Mouse (Mus musculus): ENCODE measurements around the gene Sell.
"Not testable (repeated sequence)": the region's sequence is repeated elsewhere in the genome, so short reads cannot be mapped to it uniquely, and the experiment has no call there.

The Sell gene

DNA sequence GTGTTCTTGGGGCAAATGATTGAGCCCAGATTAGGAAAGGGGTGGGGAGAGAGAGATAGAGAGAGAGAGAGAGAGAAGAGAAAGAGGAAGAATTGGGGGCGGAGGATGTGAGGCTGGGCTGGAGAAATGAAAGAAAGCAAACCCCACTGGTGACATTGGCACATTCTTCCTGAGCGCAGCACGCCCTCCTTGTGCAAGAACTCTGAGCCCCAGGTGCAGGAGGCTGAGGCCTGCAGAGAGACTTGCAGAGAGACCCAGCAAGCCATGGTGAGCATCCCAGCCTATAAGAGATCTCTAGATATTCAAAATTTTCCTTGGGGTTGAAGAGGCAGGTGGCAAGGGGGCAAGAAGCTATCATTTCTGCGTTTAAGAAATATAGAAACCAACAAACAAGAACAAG lies at the start of gene Sell:
Sell (plus strand) TSS at position 58 of the 400 bp plus-strand sequence.
- DNase-seq (ENCODE audit: extremely low spot score, low spot score), result no peak

GRCm38 (mm10) chr1:164014616-164015015 lies 47.2 kb upstream of the Sell start:
- no peak for DNase-seq (ENCODE audit: extremely low spot score, low spot score)

GRCm38 (mm10) chr1:164018221-164018896 lies 43.4 kb upstream of the Sell start:
- DNase-seq (ENCODE audit: extremely low spot score, low spot score), result no peak

- DNase-seq (ENCODE audit: extremely low spot score, low spot score), result no peak
Observed at GRCm38 (mm10) chr1:164019789-164020188, 42.0 kb upstream of the Sell start.

GRCm38 (mm10) chr1:164020746-164021145 lies 41.0 kb upstream of the Sell start:
- not testable (repeated sequence) for DNase-seq (ENCODE audit: extremely low spot score, low spot score)

GRCm38 (mm10) chr1:164022106-164022505 lies 39.7 kb upstream of the Sell start:
- not testable (repeated sequence) for DNase-seq (ENCODE audit: extremely low spot score, low spot score)

- DNase-seq (ENCODE audit: extremely low spot score, low spot score), result no peak
Observed at GRCm38 (mm10) chr1:164025685-164026084, 36.1 kb upstream of the Sell start.

GRCm38 (mm10) chr1:164027416-164027815 lies 34.4 kb upstream of the Sell start:
- DNase-seq (ENCODE audit: extremely low spot score, low spot score), result no peak

DNA sequence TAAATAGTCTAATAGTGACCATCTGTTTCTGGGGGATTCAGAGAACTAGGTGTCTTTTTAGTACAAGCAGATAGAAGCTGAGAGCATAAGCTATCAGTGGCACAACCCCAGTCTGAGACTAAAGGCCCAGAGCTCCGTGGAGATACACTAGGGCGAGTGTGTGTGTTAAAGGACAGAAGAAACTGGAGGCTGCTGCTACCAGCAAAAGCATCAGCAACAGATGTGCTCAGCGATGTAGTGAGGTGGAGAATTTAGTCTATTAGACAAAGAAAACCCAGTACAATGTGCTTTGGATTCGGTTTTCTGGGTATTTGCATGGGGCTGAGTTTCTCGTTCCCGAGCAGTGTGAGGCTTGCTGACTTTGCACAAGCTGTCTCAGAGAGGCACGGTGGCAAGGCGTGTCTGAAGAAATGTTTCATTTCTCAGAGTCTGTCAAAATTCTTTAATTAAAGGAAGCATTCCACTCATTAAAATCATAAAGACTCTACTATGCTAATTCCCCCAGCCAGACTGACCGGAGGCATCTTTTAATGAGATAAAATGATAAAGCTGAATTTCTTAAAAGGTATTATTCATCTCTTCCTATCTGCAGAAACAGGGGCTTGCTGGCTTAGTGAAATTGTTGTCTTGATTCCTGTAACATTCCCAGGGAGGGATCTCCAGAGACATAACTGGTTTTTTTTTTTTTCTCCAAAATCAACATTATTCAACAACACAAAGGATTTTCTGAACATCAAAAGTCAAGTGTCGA lies 21.2 kb upstream of the Sell start:
- DNase-seq (ENCODE audit: extremely low spot score, low spot score), result no peak

DNA sequence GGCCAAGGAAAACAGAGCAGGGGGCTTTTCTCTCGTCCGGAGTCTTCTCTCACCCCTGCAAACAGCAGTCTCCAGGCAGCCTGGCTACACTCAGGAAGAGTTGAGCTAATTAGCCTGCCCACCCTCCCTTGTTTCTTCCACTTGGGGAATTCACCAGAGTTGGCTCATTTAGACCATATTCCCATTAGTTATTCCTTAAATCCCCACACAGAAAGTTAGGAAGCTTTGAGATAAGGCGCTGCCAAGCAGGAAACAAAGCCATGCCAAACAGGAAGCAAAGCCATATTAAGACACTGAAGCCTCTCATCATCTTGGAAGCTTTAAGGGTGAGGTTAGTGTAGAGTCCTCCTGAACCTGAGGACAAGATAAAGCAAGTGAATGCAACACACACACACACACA lies 18.2 kb upstream of the Sell start:
- DNase-seq (ENCODE audit: extremely low spot score, low spot score), result no peak

GRCm38 (mm10) chr1:164047934-164048333 lies 13.8 kb upstream of the Sell start, which contains the start of gene Sele:
Gene Sele, plus strand, starts transcription at chr1:164048234.
- no peak for DNase-seq (ENCODE audit: extremely low spot score, low spot score)

DNA sequence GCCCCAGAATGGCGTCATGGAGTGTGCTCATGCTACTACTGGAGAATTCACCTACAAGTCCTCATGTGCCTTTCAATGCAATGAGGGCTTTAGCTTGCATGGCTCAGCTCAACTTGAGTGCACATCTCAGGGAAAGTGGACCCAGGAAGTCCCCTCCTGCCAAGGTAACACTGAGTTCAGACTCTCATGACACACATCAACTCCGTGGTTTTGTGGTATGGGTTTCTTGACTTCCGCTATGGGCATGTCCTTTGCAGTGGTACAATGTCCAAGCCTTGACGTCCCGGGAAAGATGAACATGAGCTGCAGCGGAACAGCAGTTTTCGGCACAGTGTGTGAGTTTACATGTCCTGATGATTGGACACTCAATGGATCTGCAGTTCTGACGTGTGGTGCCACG lies 8.2 kb upstream of the Sell start:
- no peak for DNase-seq (ENCODE audit: extremely low spot score, low spot score)

- no peak for DNase-seq (ENCODE audit: extremely low spot score, low spot score)
Observed at GRCm38 (mm10) chr1:164054800-164055199, 7.0 kb upstream of the Sell start.

- no peak for DNase-seq (ENCODE audit: extremely low spot score, low spot score)
Observed at GRCm38 (mm10) chr1:164060071-164060470, 1.7 kb upstream of the Sell start.

DNA sequence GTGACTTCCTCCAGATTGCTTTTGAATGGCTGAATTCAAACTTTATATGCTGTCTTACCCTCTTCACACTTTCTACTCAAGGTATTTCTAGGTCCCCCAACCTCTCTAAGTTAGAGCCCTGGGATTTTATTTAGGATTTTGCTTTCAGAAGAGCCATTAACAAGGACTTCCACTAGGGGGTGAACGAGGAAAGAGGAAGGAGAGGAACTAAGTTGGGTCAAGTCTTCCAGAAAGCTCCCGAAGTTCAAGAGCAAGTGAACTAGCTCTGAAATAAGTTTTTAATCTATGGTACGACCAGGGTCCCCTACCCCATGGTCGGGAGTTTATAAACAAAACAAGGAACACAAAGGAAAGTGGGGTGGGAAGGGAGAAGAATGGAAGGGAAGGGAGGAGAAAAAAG lies 504 bp upstream of the Sell start:
- DNase-seq (ENCODE audit: extremely low spot score, low spot score), result no peak

GRCm38 (mm10) chr1:164062856-164063255 lies 1.1 kb downstream of the Sell start:
- DNase-seq (ENCODE audit: extremely low spot score, low spot score), result no peak

DNA sequence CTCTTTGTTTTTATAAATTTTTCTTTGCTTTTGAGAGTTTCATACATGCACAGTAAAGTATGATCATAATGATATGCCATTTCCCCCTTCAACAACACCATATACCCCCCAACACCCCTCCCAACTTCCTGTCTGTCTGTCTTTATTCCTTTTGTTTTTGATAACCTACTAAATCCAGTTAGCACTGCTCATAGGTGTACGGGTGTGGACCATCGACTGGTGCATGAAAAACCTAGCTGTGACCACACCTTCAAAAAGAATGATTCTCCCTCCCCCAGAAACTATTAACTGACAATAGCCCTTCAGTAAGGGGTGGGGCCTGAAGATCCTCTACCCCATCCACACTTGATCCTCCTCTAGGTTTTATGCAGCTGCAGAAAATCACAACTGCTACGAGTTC lies 2.0 kb downstream of the Sell start:
- DNase-seq (ENCODE audit: extremely low spot score, low spot score), result no peak

GRCm38 (mm10) chr1:164069261-164069660 lies 7.5 kb downstream of the Sell start:
- no peak for DNase-seq (ENCODE audit: extremely low spot score, low spot score)

DNA sequence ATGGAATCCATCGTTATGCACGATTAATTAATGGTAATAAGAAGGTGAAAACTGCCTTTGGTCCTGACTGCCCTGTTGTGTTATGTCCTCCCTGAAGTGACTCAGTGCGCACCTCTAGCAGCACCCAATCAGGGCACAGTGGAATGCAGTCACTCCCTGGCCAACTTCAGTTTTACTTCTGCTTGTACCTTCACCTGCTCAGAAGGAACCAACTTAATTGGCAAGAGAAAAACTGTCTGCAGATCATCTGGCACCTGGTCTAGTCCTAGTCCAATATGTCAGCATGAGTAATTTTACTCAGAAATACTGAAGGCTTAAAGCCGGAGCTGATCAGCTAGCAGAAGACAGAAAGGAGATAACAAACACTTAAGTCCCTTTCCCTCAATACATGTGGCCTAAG lies 8.7 kb downstream of the Sell start:
- no peak for DNase-seq (ENCODE audit: extremely low spot score, low spot score)

- no peak for DNase-seq (ENCODE audit: extremely low spot score, low spot score)
Observed at GRCm38 (mm10) chr1:164071111-164071510, 9.3 kb downstream of the Sell start.

GRCm38 (mm10) chr1:164072001-164072400 lies 10.2 kb downstream of the Sell start:
- DNase-seq (ENCODE audit: extremely low spot score, low spot score), result no peak

- DNase-seq (ENCODE audit: extremely low spot score, low spot score), result no peak
Observed at GRCm38 (mm10) chr1:164073091-164073490, 11.3 kb downstream of the Sell start.

GRCm38 (mm10) chr1:164073803-164074202 lies 12.0 kb downstream of the Sell start:
- DNase-seq (ENCODE audit: extremely low spot score, low spot score), result no peak

Measured in neural tube, embryonic 10.5 days (tissue).